Mouse (Mus musculus): ENCODE data around the gene Steap1.

The Steap1 gene

DNA sequence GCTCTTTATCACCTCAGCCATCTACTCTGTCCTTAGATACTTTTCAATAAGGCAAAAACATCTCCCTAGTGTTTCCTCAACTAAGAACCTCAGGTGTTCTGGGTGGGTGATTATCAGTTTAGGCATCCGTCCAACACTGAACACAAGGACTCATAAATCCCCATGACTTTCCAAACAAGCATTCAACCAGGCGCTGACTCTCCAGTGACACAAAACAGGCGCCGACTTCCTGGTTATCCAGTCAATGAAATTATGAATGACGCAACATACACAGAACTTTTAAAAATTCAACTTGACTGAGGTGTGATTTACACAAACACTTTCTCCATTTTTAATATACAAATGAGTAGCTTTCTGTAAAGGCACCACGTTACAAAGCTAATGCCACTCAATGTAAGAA is 60.9 kb downstream of the Steap1 start:
- no peak for DNase-seq (ENCODE audit: low read depth)

DNA sequence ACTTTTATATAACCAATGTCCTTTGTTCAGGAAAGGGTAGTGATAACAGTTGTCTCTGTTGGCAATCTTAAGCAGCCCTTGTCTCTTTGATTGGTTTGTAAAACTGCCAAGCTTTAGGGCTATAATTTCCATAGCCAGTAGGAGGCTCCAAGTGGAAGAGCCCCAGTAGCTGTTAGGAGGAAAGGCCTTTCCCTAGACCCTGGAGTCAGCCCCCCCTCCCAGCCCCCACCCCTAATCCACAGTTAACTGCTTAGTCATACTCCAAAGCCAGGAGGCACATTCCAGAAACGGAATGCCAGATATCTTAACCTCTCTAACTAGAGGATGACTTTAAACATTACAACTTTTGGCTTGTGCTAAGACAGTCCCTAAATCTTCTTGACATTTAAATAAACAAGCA is 62.2 kb downstream of the Steap1 start:
- DNase-seq (ENCODE audit: low read depth): no peak
